Mouse (Mus musculus): Measurements from ENCODE around the gene Ahr. TPM values are rescaled to one million over a fixed set of nuclear protein-coding genes. Genes with fewer than 3 reads are reported as not detected.

The Ahr gene
- total RNA-seq, 2 experiments from 2014 or later: 1.4 to 1.5 TPM

- DNase-seq: no peak
- intact Hi-C loops (cut with DNase I): no loop called here
- H3K27ac ChIP-seq: no peak overlapping the region
- no peak overlapping the region for H3K4me3 ChIP-seq
- TF ChIP-seq CTCF (IDR thresholded peaks at IDR 0.05): no peak
Observed at GRCm38 (mm10) chr12:35478906-35479305, 55.9 kb downstream of the Ahr start.

GRCm38 (mm10) chr12:35463457-35463856, 71.4 kb downstream of the Ahr start:
- Histone ChIP-seq H3K27ac (peak overlapping the region; percentile 63), H3K4me3 (no peak overlapping the region)
- TF ChIP-seq CTCF (IDR thresholded peaks at IDR 0.05): no peak
- no peak for DNase-seq
- intact Hi-C loops (cut with DNase I): no loop called here

- no peak for DNase-seq
- Histone ChIP-seq H3K4me3 (no peak overlapping the region), H3K27ac (peak overlapping the region; percentile 63)
- intact Hi-C loops (cut with DNase I): no loop called here
- TF ChIP-seq CTCF (IDR thresholded peaks at IDR 0.05): no peak
Observed at GRCm38 (mm10) chr12:35462667-35463066, 72.2 kb downstream of the Ahr start.

DNA sequence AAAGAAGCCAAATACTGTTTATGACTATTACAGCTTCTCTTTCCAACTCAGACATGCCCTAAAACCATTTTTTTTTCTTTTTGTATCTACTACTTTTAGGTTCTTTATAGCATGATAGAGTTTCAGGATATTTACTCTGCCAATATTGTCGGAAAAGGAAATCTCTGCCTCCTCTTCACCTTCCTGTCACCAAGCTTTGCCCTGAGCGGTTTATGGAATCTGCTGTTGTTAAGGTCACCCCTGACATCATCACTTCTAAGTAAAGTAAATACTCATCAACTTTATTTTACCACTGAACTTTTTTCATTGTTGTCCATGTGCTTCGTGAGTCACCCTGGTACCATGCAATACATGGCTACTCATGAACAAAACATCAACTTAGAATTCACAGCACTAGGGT, 75.2 kb downstream of the Ahr start:
- intact Hi-C loops (cut with DNase I): no loop called here

More for the DNA sequence above, 75.2 kb downstream of the Ahr start:
- H3K27ac ChIP-seq: no peak overlapping the region
- DNase-seq: no peak
- no peak overlapping the region for H3K4me3 ChIP-seq
- TF ChIP-seq CTCF (IDR thresholded peaks at IDR 0.05): no peak

Data from gastrocnemius, adult 2 months (tissue).